Mouse (Mus musculus): Measurements from ENCODE around the gene Irx3.

DNA sequence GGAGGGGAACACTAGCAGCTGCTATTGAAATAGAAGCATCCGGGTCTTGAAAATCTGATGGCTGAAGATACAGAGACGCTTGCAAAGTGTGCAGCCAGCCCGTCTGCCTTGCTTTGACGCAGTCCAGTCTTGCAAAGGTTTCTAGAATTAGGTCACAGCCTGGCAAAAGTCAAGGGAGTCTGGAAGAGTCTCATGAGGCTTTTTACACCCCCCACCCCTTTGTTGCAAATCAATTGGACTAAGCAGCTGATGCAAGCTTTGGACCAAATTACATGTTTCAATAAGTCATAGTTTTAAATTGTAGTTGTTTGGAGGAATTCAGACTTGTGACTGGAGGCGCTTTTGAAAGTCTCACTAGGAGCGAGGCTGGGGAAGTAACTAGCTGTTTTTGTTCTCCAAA lies 33.0 kb downstream of the Irx3 start:
- TF ChIP-seq CTCF (IDR thresholded peaks at IDR 0.05; ENCODE audit: extremely low read depth, insufficient read length, insufficient replicate concordance, low read depth, low read length) = no peak
- TF ChIP-seq POLR2A (IDR thresholded peaks at IDR 0.05; ENCODE audit: low read depth, low read length) = no peak

Measured in small intestine, adult 2 months (tissue).